Mouse (Mus musculus) heart, postnatal 25 days (tissue): ENCODE data around the gene Ifi206. TPM values are rescaled to one million over a fixed set of nuclear protein-coding genes. Genes with fewer than 3 reads are reported as not detected.
"Not testable (repeated sequence)": the region's sequence is repeated elsewhere in the genome, so short reads cannot be mapped to it uniquely, and the experiment has no call there.

Source experiments
- DNase-seq: peaks from one replicate; pipeline ENCODE4 v3.0.0; 2022; ENCODE audit warnings: low spot score
- intact Hi-C: fragments of 180-260 bp; cut with DNase I; formaldehyde crosslinking; loops from one replicate; pipeline ENCODE4 v1.15.1; 2025
- total RNA-seq, 2 experiments: library from RNA; stranded (reverse); gene quantifications; 2 replicates each; pipeline ENCODE4 v1.2.3; 2021

Gene Ifi206
- total RNA-seq: under 1 TPM; 0.10 to 0.22 TPM

DNA sequence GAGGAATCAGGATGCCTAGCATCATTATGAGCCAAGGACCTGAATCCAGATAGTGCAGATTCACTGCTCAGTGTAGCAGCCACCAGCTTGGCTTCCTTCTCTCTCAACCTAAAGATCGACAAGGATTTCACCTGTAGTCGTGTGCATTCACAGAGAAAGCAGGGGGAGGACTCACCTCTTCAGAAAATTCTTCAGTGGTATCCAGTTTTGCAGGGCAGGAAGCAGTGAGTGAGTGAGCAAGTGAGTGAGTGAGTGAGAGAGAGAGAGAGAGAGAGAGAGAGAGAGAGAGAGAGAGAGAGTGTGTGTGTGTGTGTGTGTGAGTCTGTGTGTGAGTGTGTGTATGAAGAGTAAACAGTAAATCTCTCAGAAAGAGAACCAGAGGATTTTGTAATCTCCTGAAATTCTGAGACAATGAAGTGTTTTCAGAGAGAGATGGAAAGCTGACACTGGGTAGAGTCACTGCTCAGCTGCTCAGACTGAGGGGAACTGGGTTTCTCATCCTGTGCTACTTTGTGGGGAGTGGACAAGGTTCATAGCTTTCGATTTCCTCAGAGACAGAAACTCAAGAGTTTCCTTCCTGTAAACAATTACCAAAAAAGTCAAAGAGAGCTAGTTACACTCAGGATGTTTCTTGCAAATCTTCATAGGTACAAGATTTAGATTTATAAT is at the start of gene Ifi206:
TSS of gene Ifi206 (minus strand) at position 230 of the 669 bp plus-strand sequence.
- intact Hi-C loops, DNase-seq: not testable (repeated sequence)

DNA sequence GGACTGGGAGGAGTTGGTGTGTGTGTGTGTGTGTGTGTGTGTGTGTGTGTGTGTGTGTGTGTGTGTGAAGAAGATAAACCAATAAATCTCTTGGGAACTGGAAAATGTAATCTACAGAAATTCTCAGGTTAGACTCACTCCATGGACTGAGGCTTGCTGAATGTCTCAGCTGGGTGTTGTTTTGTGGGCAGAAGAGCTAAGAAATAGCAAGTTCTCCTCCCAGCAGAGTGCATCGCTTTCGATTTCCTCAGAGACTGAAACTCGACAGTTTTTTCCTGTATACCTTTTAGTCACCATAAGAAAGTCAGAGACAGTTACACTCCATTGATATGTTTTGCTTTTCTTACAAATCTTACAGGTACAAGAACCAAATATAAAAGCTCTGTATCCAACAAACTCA is 45.0 kb upstream of the Ifi206 start, which contains the start of gene Ifi214:
TSS of gene Ifi214 (minus strand) at position 167 of the 400 bp plus-strand sequence.
- intact Hi-C loops, DNase-seq: not testable (repeated sequence)

DNA sequence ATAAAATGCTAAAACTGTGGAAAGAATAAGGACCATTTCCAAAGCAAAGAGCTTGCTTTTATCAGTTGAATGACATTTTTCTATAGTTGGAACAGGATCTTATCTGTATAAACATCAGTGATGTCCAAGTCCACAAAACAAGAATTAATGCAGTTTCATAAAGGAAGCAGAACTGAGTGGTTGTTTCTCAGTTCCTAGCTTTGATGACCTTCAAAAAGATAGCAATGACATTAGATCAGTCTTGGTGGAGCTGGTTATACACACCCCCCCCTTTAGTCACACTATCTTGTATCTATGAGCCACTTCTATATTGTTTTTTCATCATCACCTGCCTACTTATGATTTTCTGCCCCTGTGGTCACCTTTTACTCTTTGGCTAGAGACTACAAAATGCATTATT is 30.6 kb upstream of the Ifi206 start:
- DNase-seq: no peak
- intact Hi-C loops: no loop called here

DNA sequence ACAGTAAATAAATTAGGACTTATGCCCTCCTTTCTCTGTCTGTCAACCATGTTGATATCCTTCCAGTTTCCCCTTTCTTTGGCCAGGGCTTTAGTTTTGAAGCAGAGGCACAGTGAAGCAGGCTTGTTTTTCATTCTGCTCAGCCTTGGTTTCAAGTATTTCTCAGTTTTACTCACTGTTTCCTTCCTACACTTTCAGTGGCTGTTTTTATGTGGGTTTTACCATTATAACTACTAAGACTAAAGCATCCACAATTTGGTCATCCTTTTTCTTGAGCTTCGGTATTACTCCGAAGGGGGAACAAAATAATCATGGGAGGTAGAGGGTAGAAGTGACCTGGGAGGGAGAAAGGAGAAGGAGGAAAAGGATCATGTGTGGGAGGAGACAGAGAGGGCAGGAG is 19.8 kb upstream of the Ifi206 start:
- DNase-seq, intact Hi-C loops: not testable (repeated sequence)

DNA sequence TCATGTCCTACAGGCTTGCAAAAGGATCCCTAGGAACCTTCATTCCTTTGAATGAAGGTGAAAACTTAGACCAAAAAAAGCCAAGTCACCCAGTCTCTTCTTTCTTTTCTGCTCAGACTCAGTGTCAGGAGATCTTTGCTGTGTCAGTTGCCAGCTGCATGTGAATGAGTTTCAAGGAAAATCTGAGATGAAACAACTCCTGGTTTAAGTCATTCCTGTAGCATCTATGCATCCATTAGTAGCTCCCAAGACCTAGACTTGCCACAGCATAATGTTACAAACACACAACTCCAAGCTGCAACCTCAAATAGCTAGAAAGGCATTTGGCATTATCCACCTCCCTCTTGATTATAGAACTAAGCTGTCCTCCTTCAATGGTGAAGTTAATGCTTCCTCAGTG is 642 bp upstream of the Ifi206 start:
- DNase-seq, intact Hi-C loops: not testable (repeated sequence)

DNA sequence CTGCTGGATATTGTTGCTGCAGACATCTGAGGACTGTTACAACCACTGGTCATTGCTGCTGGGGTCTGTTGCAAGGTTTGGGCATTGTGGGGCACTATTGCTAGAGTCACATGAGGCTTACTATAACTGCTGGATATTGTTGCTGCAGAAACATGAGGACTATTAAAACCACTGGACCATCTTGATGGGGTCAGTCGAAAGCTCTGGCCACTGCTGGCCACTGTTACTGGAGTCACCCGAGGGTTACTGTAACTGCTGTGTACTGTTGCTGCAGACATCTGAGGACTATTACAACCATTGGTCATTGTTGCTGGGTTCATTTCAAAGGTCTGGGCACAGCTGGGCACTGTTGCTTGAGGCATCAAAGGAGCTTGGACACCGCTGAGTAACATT is 9.7 kb downstream of the Ifi206 start:
- DNase-seq, intact Hi-C loops: not testable (repeated sequence)

DNA sequence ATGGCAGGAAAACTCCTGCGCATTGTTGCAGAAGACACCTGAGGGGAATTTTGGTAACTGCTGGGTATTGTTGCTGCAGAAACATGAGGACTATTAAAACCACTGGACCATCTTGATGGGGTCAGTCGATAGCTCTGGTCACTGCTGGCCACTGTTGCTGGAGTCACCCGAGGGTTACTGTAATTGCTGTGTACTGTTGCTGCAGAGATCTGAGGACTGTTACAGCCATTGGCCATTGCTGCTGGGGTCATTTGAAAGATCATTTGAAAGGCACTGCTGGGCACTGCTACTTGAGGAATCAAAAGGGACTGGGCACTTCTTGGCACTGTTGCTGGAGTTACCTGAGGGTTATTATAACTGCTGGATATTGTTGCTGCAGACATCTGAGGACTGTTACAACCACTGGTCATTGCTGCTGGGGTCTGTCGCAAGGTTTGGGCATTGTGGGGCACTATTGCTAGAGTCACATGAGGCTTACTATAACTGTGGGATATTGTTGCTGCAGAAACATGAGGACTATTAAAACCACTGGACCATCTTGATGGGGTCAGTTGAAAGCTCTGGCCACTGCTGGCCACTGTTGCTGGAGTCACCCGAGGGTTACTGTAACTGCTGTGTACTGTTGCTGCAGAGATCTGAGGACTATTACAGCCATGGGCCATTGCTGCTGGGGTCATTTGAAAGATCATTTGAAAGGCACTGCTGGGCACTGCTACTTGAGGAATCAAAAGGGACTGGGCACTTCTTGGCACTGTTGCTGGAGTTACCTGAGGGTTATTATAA is 10.3 kb downstream of the Ifi206 start:
- DNase-seq, intact Hi-C loops: not testable (repeated sequence)

DNA sequence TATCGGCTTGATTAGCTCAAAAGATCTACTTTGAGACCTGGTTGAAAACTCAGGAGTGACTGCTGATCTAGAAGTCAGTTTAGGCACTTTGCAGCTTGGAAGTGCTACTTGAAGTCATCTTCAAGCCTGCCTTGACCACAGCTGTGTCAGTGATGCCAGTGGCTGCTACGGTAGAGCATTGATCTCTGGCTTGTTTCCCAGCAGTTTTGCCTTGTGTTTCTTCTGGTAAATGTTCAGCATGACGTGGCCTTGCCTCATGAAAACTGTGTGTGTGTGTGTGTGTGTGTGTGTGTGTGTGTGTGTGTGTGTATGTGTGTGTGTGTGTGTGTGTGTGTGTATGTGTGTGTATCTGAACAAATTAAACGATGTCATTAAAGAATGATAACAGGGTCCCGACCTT is 34.1 kb downstream of the Ifi206 start:
- intact Hi-C loops: loop anchor here (2.0 to 10.0 kb wide), 3 partner anchors 646 to 1098 kb away; no protein-coding TSS in a partner anchor

DNA sequence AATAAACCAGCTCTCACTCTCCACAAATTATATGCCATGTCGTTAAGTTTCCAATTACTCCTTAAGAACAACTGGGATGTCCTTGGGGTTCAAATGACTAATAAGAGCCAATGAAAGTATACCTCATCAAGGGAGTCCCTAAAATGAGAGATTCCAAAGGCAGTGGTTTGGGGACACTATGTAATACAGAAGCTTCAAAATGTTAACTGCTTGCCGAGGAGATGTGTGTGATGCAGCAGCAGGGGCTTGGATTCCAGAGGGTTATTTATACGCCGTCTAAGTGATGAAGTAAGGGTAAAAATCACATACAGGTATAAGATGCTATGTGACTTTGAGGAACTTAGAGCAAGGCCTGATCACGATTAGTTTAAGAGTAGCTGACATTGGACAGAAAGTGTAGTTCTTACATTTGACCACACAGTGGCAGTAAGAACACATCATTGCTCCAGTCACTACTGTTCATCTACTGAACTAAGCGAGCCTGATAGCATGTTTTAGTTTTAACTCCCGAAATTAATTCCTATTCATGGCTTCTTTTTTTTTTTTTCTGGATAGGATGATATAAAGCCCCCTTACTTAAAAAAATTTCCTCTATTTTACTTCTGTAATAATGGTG is 34.6 kb downstream of the Ifi206 start:
- intact Hi-C loops: loop anchor here (2.0 to 10.0 kb wide), 3 partner anchors 647 to 1099 kb away; no protein-coding TSS in a partner anchor
- no peak for DNase-seq

More for the DNA sequence above, 34.1 kb downstream of the Ifi206 start:
- no peak for DNase-seq

DNA sequence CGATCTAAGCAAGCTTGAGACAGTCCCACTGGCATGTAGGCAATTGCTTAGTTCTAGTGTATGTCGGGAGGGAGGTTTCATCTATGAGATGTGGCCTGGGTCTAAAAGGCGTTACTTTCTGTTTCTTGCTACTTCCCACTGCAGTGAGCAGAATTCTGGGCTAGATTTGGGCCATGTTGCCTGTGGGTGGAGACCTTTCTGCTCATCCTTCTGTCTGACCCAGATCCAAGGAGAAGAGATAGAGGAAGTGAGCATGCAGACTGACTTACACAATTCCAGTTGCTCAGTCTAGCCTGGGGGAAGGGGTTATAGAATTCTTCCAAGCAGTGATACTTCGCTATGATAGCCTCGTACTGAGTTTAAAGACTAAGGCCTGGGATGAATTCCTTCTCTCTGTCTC is 39.2 kb downstream of the Ifi206 start:
- intact Hi-C loops: loop anchor here (10.0 kb wide), 1 partner anchor 1103 kb away; no protein-coding TSS in a partner anchor
- no peak for DNase-seq

DNA sequence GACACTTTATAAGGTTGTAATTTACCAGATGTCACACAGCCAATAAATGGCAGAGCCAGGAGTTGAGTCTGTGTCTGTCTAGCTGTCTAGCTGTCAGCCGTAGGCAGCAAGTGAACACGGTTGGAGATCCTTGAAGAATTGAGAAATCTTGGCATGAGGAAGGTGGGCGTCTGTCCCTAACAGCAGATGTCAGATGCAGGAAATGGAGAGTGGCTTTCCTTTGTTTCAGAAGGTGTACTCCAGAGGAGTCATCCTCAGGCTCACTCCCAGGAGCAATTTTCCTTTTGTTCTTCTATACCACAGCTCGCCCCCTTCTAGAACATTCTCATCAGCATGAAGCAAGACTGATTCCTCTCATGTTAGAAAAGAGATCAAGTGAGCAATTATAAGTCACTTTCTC is 40.2 kb downstream of the Ifi206 start:
- no peak for DNase-seq
- intact Hi-C loops: loop anchor here (10.0 kb wide), 1 partner anchor 1104 kb away; no protein-coding TSS in a partner anchor

DNA sequence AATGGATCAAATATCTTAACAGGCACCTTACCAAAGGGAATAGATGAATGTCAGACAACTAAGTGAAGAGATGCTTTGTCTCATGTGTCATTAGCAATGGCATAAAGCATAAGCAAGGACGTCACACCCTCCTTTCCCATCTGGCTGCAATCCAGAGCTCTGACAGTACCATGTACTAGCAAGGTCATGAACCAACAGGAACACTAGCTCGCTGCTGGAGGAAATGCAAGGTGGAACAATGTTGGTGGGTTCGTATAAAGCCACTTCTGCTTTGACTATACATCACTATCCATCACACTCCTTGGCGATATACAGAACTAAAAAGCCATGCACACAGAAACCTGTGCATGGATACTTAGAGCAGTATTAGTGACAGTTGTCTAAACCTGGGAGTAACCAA is 43.8 kb downstream of the Ifi206 start:
- intact Hi-C loops: no loop called here
- DNase-seq: no peak

DNA sequence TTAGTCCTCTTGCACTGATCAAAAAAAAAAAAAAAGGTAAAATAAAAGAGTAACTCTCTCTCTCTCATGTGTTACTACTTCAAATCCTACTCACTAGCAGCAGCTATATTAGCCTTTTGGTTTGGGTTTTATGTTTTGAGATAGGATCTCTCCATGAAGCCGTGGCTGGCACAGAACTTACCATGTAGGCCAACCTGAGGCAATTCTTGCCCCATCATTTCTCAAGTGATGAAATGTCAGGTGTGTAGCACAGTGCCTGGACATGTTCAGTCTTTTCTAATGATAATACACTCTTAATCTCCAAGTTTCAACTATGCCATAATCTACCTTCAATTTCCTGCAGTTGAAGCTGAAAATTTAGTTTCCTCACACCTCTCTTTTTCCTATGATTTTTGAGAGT is 47.8 kb downstream of the Ifi206 start:
- DNase-seq: no peak
- intact Hi-C loops: no loop called here

DNA sequence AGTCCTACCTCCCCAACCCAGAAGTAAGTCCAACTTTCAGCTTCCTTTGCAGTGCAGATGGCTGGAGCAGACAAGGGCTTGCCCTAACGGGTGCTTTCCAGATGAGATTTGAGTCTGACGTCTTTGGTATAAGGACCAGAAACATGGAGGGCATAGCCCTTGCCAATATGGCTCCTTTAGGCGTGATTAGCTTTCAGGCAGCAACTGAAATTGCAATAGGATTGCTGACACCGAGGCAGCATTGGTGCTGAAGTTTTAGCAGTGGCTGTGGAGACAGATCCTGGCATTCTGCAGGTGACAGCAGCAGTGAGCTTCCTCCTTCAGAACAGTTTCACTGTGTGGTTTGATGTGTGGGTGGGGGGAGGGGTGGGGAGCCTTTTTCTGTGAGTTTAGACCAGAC is 49.6 kb downstream of the Ifi206 start:
- intact Hi-C loops: no loop called here
- DNase-seq: no peak

DNA sequence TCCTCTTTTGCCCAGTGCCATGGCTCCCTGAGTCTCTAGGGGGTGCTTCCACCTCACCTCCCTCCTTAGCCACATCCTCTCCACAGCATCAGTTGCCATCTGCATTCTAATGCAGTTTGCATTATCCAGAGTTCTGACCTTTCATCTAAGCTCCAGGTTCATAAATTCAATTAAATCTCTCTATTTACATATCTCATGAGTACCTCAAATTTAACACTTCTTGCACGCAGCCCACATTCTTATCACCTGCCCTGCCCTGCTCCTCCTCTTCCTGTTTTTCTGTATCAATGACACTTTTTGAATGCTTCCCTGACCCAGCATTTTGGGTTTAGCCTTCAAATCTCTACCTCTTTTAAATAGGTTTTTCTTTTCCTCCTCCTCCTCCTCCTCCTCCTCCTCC is 50.2 kb downstream of the Ifi206 start:
- DNase-seq: no peak
- intact Hi-C loops: no loop called here

DNA sequence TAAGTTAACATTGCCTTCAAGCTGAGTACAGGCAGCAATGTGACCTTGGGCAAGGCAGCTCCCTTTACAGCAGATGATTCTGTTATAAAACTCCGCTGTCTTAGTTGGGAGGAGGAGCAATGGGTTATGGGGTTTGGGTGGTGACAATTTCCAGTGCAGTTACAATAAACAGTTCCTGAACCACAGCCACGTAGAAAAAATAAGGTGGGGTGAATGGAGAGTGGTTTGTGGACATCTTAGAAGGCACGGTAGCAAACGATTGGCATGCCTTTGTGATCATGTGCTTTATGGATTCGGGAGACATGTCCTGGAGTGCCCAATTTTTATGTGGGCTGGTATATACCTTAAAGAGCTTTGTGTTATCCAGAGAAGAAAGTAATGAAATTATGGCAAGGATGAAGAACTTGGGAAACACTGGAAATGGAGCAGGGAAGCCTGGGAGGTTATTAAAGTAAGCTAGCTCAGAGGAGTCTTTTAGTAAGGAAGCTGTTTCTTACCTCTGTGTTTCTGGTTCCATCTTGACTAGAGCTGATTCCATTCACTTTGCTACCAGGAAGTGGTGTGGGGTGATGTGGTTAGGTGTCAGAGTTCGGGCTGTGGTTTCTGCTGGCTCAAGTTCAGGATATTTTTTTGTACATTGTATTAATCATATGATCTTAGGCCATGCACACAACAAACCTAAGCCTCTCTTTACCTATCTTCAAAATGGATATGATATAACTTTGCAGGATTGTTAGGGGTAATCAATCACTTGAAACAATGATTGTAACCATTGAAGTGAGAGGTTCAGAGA is 53.5 kb downstream of the Ifi206 start:
- DNase-seq: no peak
- intact Hi-C loops: no loop called here

DNA sequence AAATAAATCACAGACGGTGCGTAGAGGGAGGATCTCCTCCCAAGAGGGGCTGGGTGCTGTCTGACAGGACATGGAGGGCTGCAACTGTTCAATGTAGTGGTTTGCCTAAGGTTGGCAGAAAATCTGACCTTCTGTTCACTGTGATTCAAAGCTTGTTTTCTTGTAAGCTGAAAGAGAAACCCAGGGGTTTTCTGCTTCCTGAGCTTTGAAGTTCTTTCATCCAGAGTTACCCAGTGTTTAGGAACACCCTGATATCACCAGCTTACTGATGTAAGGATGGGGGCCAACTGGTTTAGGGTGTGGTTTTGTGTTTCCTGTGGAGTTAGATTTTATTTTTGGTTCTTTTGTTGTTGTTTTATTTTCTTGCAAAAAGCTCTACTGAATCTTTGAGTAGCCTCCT is 58.4 kb downstream of the Ifi206 start:
- intact Hi-C loops: no loop called here
- no peak for DNase-seq

DNA sequence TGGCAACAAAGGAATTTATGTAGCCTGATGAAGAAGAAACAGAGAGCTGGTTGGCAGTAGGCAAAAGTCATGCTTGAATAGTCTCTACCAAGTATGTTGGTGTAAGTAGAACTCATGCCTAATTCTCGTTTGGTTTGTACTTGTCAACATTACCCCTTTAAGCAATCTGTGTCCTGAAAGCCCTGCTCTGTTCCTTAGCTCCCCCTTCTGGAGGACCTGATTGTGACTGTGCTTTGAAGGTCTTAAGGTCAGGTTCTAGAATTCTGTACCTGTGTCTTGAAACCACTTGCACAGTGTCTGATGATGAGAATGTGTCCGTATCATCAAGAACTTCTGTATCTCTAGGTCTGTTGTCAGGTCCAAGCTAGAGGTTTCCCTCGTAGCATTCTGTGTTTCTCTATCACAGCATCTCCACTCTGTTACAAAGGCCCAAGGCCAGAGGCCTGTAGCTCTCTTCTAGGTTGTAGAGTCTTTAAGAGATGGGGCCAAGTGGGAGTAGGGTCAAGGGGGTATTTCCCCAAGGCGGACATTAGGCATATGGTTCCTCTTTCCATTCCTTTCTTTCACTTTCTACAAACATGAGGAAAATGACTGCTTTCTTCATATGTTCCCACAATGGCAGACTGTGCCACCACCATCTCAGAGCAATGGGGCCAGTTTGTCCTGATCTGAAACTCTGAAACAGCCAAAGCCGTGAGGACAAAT is 60.7 kb downstream of the Ifi206 start:
- intact Hi-C loops: no loop called here
- DNase-seq: no peak

DNA sequence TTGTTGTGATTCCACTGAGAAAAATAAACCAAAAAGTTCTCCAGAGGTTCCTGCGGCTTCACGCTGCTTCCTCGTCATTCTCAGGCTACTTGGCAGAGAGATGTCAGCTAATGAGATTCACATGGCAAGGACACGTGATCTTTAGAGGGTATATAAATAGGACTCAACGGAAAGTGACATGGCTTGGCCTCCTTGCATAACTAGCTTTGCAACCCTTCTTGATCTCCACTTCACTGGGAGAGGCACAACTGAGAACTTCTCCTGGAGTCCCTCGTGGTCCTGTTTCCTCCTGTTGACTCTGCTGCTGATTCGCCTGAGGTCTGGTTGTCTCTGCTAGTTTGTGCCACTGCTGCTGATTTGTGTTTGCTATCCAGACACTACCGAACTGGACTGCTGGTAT is 63.5 kb downstream of the Ifi206 start:
- no peak for DNase-seq
- intact Hi-C loops: no loop called here
